Mouse (Mus musculus) central nervous system, embryonic 11.5 days (tissue): Measurements from ENCODE around the gene Olfr631. TPM values are rescaled to one million over a fixed set of nuclear protein-coding genes. Genes with fewer than 3 reads are reported as not detected.

Experiments used
- polyA plus RNA-seq: library from polyadenylated mRNA; depleted of rRNA; stranded (reverse); fragments of >200 nt; gene quantifications from 2 replicates; pipeline ENCODE4 v1.2.3, GENCODE M21; 2012; rRNA removed

Gene Olfr631
- polyA plus RNA-seq, result not detected in 2 replicates

DNA sequence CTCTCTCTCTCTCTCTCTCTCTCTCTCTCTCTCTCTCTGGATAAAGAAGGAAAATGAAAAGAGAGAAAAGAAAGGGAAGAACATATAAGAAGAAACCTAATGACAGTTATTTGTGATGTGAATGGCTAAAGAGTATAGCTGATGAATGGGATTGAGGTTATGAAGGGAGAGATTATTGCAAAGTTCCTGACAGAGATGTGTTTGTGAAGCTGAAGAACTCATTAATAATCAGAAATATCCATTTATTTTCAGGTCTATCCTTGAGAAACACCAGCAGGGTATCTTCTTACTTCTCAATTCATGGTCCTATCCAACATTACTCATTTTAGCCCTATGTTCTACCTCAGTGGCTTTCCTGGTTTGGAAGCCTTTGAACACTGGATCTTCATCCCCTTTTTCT lies at the start of gene Olfr631:
Olfr631 (plus strand) TSS at position 301 of the 400 bp plus-strand sequence.

DNA sequence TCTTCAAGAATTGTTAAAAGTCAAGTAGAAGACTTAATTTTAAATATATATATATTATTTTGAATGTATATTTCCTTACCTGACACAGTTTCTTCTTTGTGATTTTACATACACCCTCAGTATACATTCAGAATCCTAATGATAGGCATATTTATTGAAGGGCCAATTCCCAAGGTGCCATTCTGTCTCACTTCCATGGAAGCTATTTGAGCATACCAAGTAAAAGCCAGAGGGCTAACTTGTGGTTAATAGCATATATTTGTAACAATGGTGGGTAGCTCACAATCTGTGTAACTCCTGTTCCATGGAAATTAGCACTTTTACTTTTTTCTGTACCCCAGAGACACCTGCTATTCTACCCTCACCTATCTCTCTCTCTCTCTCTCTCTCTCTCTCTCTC lies 42.5 kb upstream of the Olfr631 start, which contains the start of gene Olfr66:
Olfr66 (minus strand) TSS at position 101 of the 400 bp plus-strand sequence.

DNA sequence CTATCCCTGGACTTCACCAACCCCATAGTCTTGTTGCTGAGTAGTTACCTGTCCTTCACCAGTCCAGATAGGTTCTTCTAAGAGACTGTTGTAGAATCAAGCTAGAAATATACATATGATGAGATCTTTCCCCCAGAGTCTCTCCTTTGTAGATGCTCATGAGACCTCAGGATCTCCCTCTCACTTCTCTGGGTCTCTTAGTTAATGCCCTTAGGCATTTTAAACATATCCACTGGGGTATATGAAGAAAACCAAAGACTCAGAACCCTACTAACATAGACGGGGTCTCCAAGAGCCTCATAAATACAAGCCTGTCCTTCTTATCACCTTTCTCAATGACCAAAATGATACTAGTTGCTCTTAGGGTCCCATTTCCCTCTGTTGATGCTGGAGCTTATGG lies 34.2 kb upstream of the Olfr631 start, which contains the start of gene Olfr64:
Olfr64 (minus strand) TSS at position 101 of the 400 bp plus-strand sequence.

DNA sequence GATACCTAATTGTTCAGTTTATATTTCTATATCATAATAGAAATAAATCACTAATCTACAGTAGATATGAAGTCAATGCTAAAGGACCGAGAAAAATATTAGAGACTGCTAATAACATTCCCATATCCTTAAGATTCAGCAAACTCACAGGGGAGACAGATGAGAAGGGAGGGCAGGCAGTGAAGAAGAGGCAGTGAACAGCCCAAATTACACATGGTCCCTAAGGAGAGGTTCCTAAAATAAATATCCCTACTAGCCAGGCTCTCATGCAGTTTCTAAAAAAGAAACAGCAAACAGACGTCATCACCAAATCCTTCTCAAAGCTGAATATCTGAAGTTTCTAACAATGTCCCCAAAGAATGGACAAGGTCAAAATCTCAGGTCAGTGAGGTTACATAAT lies 25.4 kb upstream of the Olfr631 start, which contains the start of gene Olfr65:
Olfr65 (plus strand) TSS at position 301 of the 400 bp plus-strand sequence.

DNA sequence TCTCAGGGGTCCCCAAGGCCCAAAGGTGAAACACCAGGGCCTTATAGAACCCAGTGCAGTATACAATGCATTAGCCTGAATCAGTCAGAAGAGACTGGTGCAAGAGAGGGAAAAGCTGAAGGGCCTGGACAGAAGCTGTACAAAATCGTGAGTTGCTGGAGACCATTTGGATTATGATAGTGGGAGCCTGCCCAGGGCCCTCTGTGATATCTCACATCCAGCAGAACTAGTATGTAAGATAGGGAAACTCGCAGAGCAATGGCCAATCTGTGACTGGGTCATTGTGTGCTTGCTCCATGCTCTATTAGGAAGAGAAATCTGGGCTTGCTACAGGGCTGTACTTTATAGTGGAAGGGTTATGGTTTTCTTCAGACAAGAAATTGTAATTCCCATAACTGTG lies 5.6 kb downstream of the Olfr631 start, which contains the start of gene Olfr632:
Olfr632 (plus strand) TSS at position 84 of the 400 bp plus-strand sequence.

DNA sequence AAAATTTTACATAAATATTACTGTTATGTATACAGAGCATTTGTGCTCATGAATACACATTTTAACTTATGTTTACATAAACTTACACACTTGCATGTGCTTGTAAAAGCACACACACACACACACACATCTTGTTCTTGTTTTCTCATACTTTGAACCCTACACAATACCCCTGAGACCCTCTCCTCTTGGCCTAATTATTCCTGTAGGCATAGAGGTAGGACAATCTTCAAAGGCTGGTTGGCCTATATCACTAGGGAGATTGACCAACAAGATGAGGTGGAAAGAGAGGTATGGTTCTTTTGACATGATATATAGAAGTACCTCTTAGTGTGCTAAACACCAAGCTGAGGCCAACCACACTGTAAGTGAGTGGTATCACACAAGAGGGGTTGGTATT lies 15.5 kb downstream of the Olfr631 start, which contains the start of gene Olfr633:
Olfr633 (plus strand) TSS at position 301 of the 400 bp plus-strand sequence.

DNA sequence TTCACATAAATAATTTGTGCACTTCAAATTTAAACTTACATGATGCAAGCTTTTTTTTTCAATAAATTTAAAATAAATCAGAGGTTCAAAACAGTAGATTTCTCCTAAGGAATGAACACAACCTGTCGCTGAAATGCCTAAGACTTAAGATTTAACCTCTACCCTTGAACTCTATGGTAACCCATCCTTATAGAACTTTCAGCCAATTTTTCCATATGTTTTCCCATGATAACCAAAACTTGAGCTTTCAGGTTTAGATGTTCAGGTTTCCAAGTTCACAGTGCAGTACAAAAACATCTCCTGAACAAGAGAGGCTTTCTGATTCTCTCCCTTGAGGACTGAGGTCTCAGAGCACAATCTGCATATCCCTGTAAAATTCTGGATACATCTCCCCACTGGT lies 42.2 kb downstream of the Olfr631 start, which contains the start of gene Olfr635:
Olfr635 (plus strand) TSS at position 301 of the 400 bp plus-strand sequence.

Other genes starting within 250 kb of the Olfr631 start
- gene Olfr625-ps1, start 246.1 kb upstream of the Olfr631 start, polyA plus RNA-seq, result not detected in 2 replicates
- gene Olfr243, start 214.2 kb upstream of the Olfr631 start, polyA plus RNA-seq, result not detected in 2 replicates
- not detected in 2 replicates for gene Olfr628, start 198.5 kb upstream of the Olfr631 start, polyA plus RNA-seq
- not detected in 2 replicates for gene Olfr629, start 183.9 kb upstream of the Olfr631 start, polyA plus RNA-seq
- not detected in 2 replicates for gene Olfr630, start 171.5 kb upstream of the Olfr631 start, polyA plus RNA-seq
- not detected in 2 replicates for gene Olfr69, start 157.2 kb upstream of the Olfr631 start, polyA plus RNA-seq
- not detected in 2 replicates for gene Olfr68, start 149.1 kb upstream of the Olfr631 start, polyA plus RNA-seq
- gene Olfr67, start 137.0 kb upstream of the Olfr631 start, polyA plus RNA-seq, result not detected in 2 replicates
- gene Hbb-bt, start 114.8 kb upstream of the Olfr631 start, polyA plus RNA-seq, result 1,727 and 2,114 TPM in 2 replicates
- gene Hbb-bs, start 100.7 kb upstream of the Olfr631 start, polyA plus RNA-seq, result 1,278 and 2,335 TPM in 2 replicates
- gene Hbb-bh2, start 88.3 kb upstream of the Olfr631 start, polyA plus RNA-seq, result 0.40 TPM in 1 of 2 replicates, not detected in the other
- gene Hbb-bh1, start 85.7 kb upstream of the Olfr631 start, polyA plus RNA-seq, result 1,953 and 3,124 TPM in 2 replicates
- gene Hbb-y, start 75.6 kb upstream of the Olfr631 start, polyA plus RNA-seq, result 10,518 and 17,284 TPM in 2 replicates
- not detected in 2 replicates for gene Olfr66, start 42.6 kb upstream of the Olfr631 start, polyA plus RNA-seq
- not detected in 2 replicates for gene Olfr64, start 34.3 kb upstream of the Olfr631 start, polyA plus RNA-seq
- gene Olfr65, start 25.3 kb upstream of the Olfr631 start, polyA plus RNA-seq, result not detected in 2 replicates
- 0.11 and 0.36 TPM in 2 replicates for gene Olfr632, start 5.5 kb downstream of the Olfr631 start, polyA plus RNA-seq
- not detected in 2 replicates for gene Olfr633, start 15.6 kb downstream of the Olfr631 start, polyA plus RNA-seq
- gene Olfr635, start 42.3 kb downstream of the Olfr631 start, polyA plus RNA-seq, result not detected in 2 replicates
- not detected in 2 replicates for gene Olfr638, start 69.9 kb downstream of the Olfr631 start, polyA plus RNA-seq
- gene Olfr639, start 88.5 kb downstream of the Olfr631 start, polyA plus RNA-seq, result not detected in 2 replicates
- gene Olfr640, start 96.7 kb downstream of the Olfr631 start, polyA plus RNA-seq, result not detected in 2 replicates
- gene Olfr641, start 106.6 kb downstream of the Olfr631 start, polyA plus RNA-seq, result not detected in 2 replicates
- gene Olfr642, start 123.8 kb downstream of the Olfr631 start, polyA plus RNA-seq, result not detected in 2 replicates
- not detected in 2 replicates for gene 4930516K23Rik, start 132.6 kb downstream of the Olfr631 start, polyA plus RNA-seq
- gene Olfr644, start 143.0 kb downstream of the Olfr631 start, polyA plus RNA-seq, result not detected in 2 replicates
- gene Olfr645, start 156.6 kb downstream of the Olfr631 start, polyA plus RNA-seq, result not detected in 2 replicates
- gene Olfr646, start 176.0 kb downstream of the Olfr631 start, polyA plus RNA-seq, result not detected in 2 replicates
- not detected in 2 replicates for gene Ubqln5, start 201.0 kb downstream of the Olfr631 start, polyA plus RNA-seq
- not detected in 2 replicates for gene Olfr643, start 208.6 kb downstream of the Olfr631 start, polyA plus RNA-seq
- not detected in 2 replicates for gene Ubqln3, start 214.5 kb downstream of the Olfr631 start, polyA plus RNA-seq
- gene Ubqlnl, start 221.7 kb downstream of the Olfr631 start, polyA plus RNA-seq, result not detected in 2 replicates
- gene Olfm5, start 236.0 kb downstream of the Olfr631 start, polyA plus RNA-seq, result 0.02 TPM in 1 of 2 replicates, not detected in the other